Mouse (Mus musculus): ENCODE results near the gene Tmem143.
"Not testable (repeated sequence)": the region's sequence is repeated elsewhere in the genome, so short reads cannot be mapped to it uniquely, and the experiment has no call there.

Gene Tmem143

DNA sequence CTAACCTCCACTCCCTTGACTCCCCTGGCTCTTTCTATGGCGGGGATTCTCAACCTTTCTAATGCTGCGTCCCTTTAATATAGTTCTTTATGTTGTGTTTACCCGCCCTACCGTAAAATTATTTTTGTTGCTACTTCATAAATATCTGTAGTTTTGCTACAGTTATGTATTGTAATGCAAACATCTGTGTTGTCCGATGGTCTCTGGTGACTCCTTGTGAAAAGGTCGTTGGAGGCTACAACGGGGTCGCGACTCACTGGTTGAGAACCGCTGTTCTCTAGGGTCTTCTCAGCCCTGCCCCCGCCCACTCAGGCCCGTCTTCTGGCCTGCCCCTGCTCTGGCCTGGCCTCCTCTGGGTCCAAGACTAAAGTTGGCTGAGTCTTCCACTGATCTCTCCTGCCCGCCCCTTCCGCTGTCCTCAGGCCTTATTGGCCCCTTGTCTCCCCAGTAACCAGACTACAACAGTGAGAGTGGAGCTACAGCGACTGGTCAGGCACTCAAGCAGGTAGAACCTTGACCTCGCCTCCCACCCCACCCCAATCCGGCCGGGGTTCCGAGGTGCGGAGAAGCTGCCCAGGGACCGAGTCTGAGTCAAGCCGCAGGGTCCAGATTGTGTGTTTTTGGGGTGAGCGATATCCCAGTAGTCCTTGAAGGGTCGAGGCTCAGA is 27.2 kb downstream of the Tmem143 start, which contains the start of gene Ccdc114:
Gene Ccdc114, plus strand, starts transcription at position 311 of the 667 bp plus-strand sequence.
- Histone ChIP-seq H3K27me3 (ENCODE audit: control insufficient read depth, insufficient read depth, low read length, poor library complexity, severe bottlenecking) (no peaks in the 10 kb centered on the region), H3K36me3 (ENCODE audit: control insufficient read depth, insufficient read depth, low read length, poor library complexity, severe bottlenecking) (peaks cover 3% of the 10 kb centered on the region; the same call in 1 of the 2 replicates)
- peak; percentile 76 for DNase-seq (ENCODE audit: low read depth, low spot score)

DNA sequence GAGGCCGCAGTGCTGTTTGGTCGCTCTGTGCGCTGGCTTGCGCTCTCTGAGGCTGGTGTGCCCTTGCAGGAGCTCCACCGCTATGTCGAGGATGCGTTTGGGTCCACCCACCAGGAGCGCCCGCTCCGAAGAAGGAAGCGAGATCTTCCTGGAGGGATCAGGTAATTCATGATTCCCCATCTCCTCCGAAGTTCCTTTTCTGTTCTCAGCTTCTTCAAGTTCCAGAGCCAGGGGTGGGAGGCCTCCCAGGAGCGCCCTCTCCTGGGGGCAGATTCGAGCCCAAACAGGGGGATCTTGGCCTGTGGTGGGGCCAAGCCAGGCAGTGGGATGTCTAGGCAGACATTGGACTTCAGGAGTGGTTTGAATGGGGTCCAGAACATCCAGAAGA is 27.7 kb downstream of the Tmem143 start:
- Histone ChIP-seq H3K27me3 (ENCODE audit: control insufficient read depth, insufficient read depth, low read length, poor library complexity, severe bottlenecking) (no peaks in the 10 kb centered on the region), H3K36me3 (ENCODE audit: control insufficient read depth, insufficient read depth, low read length, poor library complexity, severe bottlenecking) (no peaks in the 10 kb centered on the region)
- peak; percentile 65 for DNase-seq (ENCODE audit: low read depth, low spot score)

DNA sequence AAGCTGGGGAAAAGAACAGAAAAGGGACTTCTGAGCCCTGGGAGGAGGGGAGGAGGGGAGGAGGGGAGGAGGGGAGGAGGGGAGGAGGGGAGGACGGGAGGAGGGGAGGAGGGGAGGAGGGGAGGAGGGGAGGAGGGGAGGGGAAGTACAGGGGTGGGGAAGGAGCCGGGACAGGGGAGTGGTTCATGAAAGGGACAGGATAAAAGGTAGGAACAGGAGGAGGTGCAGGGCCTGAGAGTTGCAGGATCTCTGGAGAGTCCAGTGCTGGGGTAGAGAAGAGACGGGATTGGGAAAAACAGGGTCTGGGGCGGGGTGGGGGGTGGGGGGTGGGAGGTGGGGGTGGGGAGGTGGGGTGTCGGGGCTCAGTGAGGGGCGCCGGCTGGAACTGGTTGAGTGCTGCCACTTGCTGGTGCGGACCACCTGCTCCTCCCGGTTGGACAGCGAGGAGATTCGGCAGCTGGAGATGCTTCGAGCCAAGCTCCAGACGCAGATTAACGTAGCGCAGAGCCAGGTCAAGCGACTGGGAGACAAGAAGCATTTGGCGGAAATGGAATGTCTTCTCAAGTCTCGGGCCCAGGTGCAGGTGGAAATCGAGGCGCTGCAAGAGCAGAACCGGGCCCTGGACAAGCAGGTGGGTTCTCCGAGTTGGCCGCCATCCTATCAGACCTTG is 32.0 kb downstream of the Tmem143 start:
- no peak for DNase-seq (ENCODE audit: low read depth, low spot score)
- H3K27me3 ChIP-seq (ENCODE audit: control insufficient read depth, insufficient read depth, low read length, poor library complexity, severe bottlenecking): no peaks in the 10 kb centered on the region
- no peaks in the 10 kb centered on the region for H3K36me3 ChIP-seq (ENCODE audit: control insufficient read depth, insufficient read depth, low read length, poor library complexity, severe bottlenecking)

DNA sequence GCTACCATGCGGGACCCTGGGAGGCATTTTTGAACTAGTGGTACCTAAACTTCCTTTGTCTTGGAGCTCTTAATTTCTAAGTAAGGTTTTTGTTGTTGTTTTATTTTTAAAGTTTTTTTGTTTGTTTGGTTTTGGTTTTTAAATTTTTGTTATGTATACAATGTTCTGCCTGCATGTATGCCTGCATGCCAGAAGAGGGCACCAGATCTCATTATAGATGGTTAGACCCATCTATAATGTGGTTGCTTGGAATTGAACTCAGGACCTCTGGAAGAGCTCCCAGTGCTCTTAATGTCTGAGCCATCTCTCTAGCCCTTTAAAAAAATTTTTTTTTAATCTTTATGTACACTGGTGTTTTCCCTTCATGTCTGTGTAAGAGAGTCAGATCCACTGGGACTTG is 32.9 kb downstream of the Tmem143 start:
- Histone ChIP-seq H3K36me3 (ENCODE audit: control insufficient read depth, insufficient read depth, low read length, poor library complexity, severe bottlenecking) (no peaks in the 10 kb centered on the region), H3K27me3 (ENCODE audit: control insufficient read depth, insufficient read depth, low read length, poor library complexity, severe bottlenecking) (no peaks in the 10 kb centered on the region)
- DNase-seq (ENCODE audit: low read depth, low spot score): no peak

DNA sequence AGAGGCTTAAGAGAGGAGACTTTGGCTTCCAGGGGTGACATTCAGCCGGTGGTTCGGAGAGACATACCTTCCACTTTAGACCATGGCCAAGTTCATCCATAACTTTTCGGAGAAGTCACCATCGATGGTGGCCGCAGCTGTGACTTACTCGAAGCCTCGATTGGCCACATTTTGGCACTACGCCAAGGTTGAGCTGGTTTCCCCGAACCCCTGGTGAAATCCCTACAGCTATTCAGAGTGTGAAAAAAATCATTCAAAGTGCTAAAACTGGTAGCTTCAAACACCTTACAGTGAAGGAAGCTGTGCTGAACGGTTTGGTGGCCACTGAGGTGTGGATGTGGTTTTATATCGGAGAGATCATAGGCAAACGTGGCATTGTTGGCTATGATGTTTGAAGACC is 37.0 kb downstream of the Tmem143 start:
- not testable (repeated sequence) for H3K36me3 ChIP-seq (ENCODE audit: control insufficient read depth, insufficient read depth, low read length, poor library complexity, severe bottlenecking); DNase-seq (ENCODE audit: low read depth, low spot score); H3K27me3 ChIP-seq (ENCODE audit: control insufficient read depth, insufficient read depth, low read length, poor library complexity, severe bottlenecking)

DNA sequence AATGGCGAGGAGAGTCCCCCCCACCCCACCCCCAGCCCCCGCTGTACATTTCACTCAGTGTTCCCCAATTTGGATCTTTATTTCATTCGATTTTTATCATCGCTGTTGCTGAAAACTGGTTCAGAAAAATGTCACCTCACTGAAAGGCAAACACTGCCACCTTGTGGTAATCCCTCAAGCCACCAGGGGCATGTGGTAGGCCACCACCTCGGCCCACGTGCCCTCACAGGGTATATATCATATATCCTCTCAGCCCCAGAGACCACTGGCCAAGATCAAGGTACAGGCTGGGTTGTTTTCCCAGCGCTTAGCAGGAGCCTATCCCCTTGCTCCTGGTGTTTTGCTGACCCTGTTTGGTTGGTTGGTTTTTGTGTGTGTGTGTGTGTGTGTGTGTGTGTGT is 38.4 kb downstream of the Tmem143 start:
- Histone ChIP-seq H3K36me3 (ENCODE audit: control insufficient read depth, insufficient read depth, low read length, poor library complexity, severe bottlenecking) (no peaks in the 10 kb centered on the region), H3K27me3 (ENCODE audit: control insufficient read depth, insufficient read depth, low read length, poor library complexity, severe bottlenecking) (no peaks in the 10 kb centered on the region)
- peak; percentile 90 for DNase-seq (ENCODE audit: low read depth, low spot score)

DNA sequence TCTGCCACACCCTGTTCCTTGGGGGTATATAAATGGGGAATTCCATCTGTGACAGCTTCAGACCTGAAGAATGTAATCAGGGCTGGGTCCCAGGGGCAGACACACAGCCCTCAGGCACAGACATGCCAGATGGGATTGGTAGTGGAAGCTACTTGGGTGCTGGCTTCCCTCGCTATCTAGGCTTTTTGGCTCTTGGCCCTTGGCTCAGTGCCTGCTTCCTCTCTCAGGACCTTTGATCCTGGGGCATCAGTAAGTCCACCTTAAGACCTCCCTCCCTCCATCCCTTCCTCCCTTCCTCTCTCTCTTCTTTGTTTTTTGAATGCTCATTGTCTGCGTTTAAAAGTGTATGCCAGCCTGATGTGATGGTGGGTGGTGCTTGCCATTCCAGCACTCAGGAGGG is 43.1 kb downstream of the Tmem143 start:
- H3K27me3 ChIP-seq (ENCODE audit: control insufficient read depth, insufficient read depth, low read length, poor library complexity, severe bottlenecking): no peaks in the 10 kb centered on the region
- H3K36me3 ChIP-seq (ENCODE audit: control insufficient read depth, insufficient read depth, low read length, poor library complexity, severe bottlenecking): no peaks in the 10 kb centered on the region
- no peak for DNase-seq (ENCODE audit: low read depth, low spot score)

DNA sequence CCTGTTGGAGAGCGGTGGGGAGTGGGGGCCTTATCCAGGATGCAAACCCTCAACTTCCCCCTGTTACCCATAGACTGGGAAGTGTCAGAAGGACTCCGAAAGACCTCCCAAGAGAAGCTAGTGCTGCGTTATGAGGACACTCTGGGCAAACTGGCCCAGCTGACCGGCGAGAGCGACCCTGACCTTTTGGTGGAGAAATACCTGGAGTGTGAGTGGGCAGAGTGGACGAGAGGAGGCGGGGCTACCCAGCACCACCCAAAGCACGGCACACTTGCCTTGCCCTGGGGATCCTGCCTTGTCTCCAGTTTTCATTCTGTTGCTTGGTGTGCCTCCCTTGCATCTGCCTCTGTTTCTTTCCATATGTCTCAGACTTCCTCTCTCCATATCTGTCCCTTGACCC is 45.2 kb downstream of the Tmem143 start:
- no peak for DNase-seq (ENCODE audit: low read depth, low spot score)
- H3K27me3 ChIP-seq (ENCODE audit: control insufficient read depth, insufficient read depth, low read length, poor library complexity, severe bottlenecking): no peaks in the 10 kb centered on the region

DNA sequence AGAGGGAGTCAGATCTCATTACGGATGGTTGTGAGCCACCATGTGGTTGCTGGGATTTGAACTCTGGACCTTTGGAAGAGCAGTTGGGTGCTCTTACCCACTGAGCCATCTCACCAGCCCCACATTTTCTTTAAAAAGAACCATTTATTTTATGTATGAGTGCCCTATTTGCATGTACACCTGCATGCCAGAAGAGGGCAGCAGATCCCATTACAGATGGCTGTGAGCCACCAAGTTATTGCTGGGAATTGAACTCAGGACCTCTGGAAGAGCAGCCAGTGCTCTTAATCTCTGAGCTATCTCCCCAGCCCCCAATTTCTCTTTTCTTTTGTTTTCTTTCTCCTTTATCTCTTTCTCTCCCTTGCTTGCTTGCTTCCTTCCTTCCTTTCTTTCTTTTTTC is 46.5 kb downstream of the Tmem143 start:
- not testable (repeated sequence) for H3K27me3 ChIP-seq (ENCODE audit: control insufficient read depth, insufficient read depth, low read length, poor library complexity, severe bottlenecking); H3K36me3 ChIP-seq (ENCODE audit: control insufficient read depth, insufficient read depth, low read length, poor library complexity, severe bottlenecking)
- peak; percentile 28 for DNase-seq (ENCODE audit: low read depth, low spot score)

More for the DNA sequence above, 45.2 kb downstream of the Tmem143 start:
- no peaks in the 10 kb centered on the region for H3K36me3 ChIP-seq (ENCODE audit: control insufficient read depth, insufficient read depth, low read length, poor library complexity, severe bottlenecking)

DNA sequence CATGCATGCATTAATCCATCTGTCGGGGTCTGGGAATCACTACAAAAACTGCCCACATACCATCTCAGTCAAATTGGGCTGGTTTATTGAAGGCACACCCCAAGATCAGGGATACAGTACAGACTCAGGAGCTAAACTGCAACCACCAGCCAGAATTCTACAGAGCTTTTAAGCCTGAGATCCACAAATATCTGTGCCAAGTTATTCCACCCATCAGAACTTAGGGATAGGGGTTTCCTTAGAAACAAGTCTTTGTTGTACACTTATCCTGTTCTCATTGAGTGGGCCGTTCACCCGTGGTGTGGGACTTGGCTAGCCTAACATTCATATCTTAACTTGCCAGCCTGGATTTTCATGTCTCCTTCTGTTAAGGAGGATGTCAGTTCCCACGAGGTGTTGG is 52.3 kb downstream of the Tmem143 start:
- no peak for DNase-seq (ENCODE audit: low read depth, low spot score)
- no peaks in the 10 kb centered on the region for H3K36me3 ChIP-seq (ENCODE audit: control insufficient read depth, insufficient read depth, low read length, poor library complexity, severe bottlenecking)
- H3K27me3 ChIP-seq (ENCODE audit: control insufficient read depth, insufficient read depth, low read length, poor library complexity, severe bottlenecking): no peaks in the 10 kb centered on the region

DNA sequence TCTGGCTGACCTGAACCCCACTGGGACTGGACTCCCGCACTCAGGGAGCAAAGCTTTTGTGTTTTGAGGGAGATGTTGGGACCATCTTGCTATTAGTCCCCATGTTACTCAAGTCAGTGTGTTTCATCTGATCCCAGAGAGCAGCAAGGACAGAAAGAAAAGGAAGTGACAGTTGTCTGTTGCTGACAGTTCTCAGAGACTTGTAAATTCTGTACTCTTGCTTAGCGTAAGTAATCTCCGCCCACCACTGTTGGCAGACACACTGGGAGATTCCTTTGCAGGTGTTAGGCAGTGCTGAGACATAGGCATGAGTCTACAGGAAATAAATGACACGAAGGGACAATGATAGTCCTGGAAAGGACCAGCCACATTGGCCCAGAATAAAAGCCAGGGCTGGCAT is 59.9 kb downstream of the Tmem143 start:
- no peak for DNase-seq (ENCODE audit: low read depth, low spot score)

More for the DNA sequence above, 59.9 kb downstream of the Tmem143 start:
- H3K27me3 ChIP-seq (ENCODE audit: control insufficient read depth, insufficient read depth, low read length, poor library complexity, severe bottlenecking): no peaks in the 10 kb centered on the region
- no peaks in the 10 kb centered on the region for H3K36me3 ChIP-seq (ENCODE audit: control insufficient read depth, insufficient read depth, low read length, poor library complexity, severe bottlenecking)

Data from splenic B cell, adult 2 months (primary cell).